Mouse (Mus musculus): ENCODE measurements around the gene Prrt2.

Prrt2 gene

GRCm38 (mm10) chr7:127020031-127020430 is 980 bp downstream of the Prrt2 start:
- no peak for DNase-seq (ENCODE audit: low spot score)

- no peak for DNase-seq (ENCODE audit: low spot score)
These were observed 1.6 kb downstream of the Prrt2 start for GRCm38 (mm10) chr7:127019306-127019960.

- DNase-seq (ENCODE audit: low spot score), result no peak
These were observed 2.4 kb downstream of the Prrt2 start for GRCm38 (mm10) chr7:127018416-127019305.

- DNase-seq (ENCODE audit: low spot score), result no peak
These were observed 3.1 kb downstream of the Prrt2 start for GRCm38 (mm10) chr7:127017950-127018345.

- peak; percentile 97 for DNase-seq (ENCODE audit: low spot score)
These were observed 3.8 kb downstream of the Prrt2 start, which contains the start of gene Pagr1a for GRCm38 (mm10) chr7:127016971-127017949. Gene Pagr1a (minus strand): TSS chr7:127017352.

- DNase-seq (ENCODE audit: low spot score), result peak; percentile 65
These were observed 4.5 kb downstream of the Prrt2 start for GRCm38 (mm10) chr7:127016486-127016938.

- DNase-seq (ENCODE audit: low spot score), result no peak
These were observed 4.7 kb downstream of the Prrt2 start, which contains the start of gene Pagr1b for GRCm38 (mm10) chr7:127016481-127016485. Gene Pagr1b (minus strand): TSS chr7:127016484.

- peak; percentile 55 for DNase-seq (ENCODE audit: low spot score)
These were observed 4.9 kb downstream of the Prrt2 start for GRCm38 (mm10) chr7:127016081-127016480.

- DNase-seq (ENCODE audit: low spot score), result no peak
These were observed 6.0 kb downstream of the Prrt2 start for GRCm38 (mm10) chr7:127014993-127015392.

- peak; percentile 71 for DNase-seq (ENCODE audit: low spot score)
These were observed 6.7 kb downstream of the Prrt2 start, which contains the start of gene Mvp for GRCm38 (mm10) chr7:127014320-127014719. Gene Mvp (minus strand): TSS chr7:127014621.

- no peak for DNase-seq (ENCODE audit: low spot score)
These were observed 7.6 kb downstream of the Prrt2 start for GRCm38 (mm10) chr7:127013385-127013784.

GRCm38 (mm10) chr7:127012845-127013244 is 8.2 kb downstream of the Prrt2 start:
- no peak for DNase-seq (ENCODE audit: low spot score)

GRCm38 (mm10) chr7:127012374-127012773 is 8.6 kb downstream of the Prrt2 start:
- DNase-seq (ENCODE audit: low spot score), result no peak

GRCm38 (mm10) chr7:127011717-127012116 is 9.3 kb downstream of the Prrt2 start:
- DNase-seq (ENCODE audit: low spot score), result no peak

GRCm38 (mm10) chr7:127011051-127011450 is 10.0 kb downstream of the Prrt2 start:
- DNase-seq (ENCODE audit: low spot score), result no peak

- no peak for DNase-seq (ENCODE audit: low spot score)
These were observed 11.5 kb downstream of the Prrt2 start for GRCm38 (mm10) chr7:127009307-127010085.

GRCm38 (mm10) chr7:127008239-127009019 is 12.6 kb downstream of the Prrt2 start:
- DNase-seq (ENCODE audit: low spot score), result peak; percentile 83

GRCm38 (mm10) chr7:127007313-127008024 is 13.5 kb downstream of the Prrt2 start:
- no peak for DNase-seq (ENCODE audit: low spot score)

GRCm38 (mm10) chr7:127004122-127004875 is 16.7 kb downstream of the Prrt2 start:
- DNase-seq (ENCODE audit: low spot score), result no peak
